Mouse (Mus musculus) heart, postnatal 0 days (tissue): ENCODE measurements at regions not wholly inside any gene's neighbourhood (a gene's known extent, or its start where the extent isn't known, plus 50 kb on each side); places are given as distances from the start of the nearest gene placed in this dataset.
A peak's percentile ranks its signal among the peaks of the same experiment; 100 is the strongest.

Source experiments
- ATAC-seq: fragments of 200-750 bp; cut with Nextera tagmentation; 2 replicates; pipeline ENCODE4 v1.8.0; 2017; ENCODE audit warnings: low read depth, moderate number of reproducible peaks, moderate library complexity; ENCODE audit not compliant: insufficient read depth
- DNase-seq: peaks from one replicate; pipeline ENCODE4 v3.0.0-alpha.2; 2016; ENCODE audit warnings: low spot score
- H3K27ac ChIP-seq: fragments of 300-500 bp; sonication (generic); 2 replicates; pipeline ENCODE4 v1.5.1; 2014; ENCODE audit warnings: low read depth, mild to moderate bottlenecking
- H3K27me3 ChIP-seq: fragments of 300-500 bp; sonication (generic); 2 replicates; pipeline ENCODE4 v1.6.1; 2014; ENCODE audit warnings: low read length, mixed read lengths; ENCODE audit not compliant: control insufficient read depth, insufficient read depth
- H3K36me3 ChIP-seq: fragments of 300-500 bp; sonication (generic); replicated peaks from 2 replicates; pipeline ENCODE4 v1.6.1; 2014; ENCODE audit warnings: low read length, mixed read lengths; ENCODE audit not compliant: control insufficient read depth, insufficient read depth
- H3K4me1 ChIP-seq: fragments of 300-500 bp; sonication (generic); 2 replicates; pipeline ENCODE4 v1.6.1; 2014; ENCODE audit warnings: antibody characterized with exemption; ENCODE audit not compliant: control insufficient read depth, insufficient read depth
- H3K4me2 ChIP-seq: fragments of 300-500 bp; sonication (generic); 2 replicates; pipeline ENCODE4 v1.6.1; 2014; ENCODE audit warnings: low read depth, mild to moderate bottlenecking, low read length, moderate library complexity
- H3K4me3 ChIP-seq: fragments of 300-500 bp; sonication (generic); 2 replicates; pipeline ENCODE4 v1.5.1; 2014; ENCODE audit warnings: low read depth, low read length
- H3K9ac ChIP-seq: fragments of 300-500 bp; sonication (generic); replicated peaks from 2 replicates; pipeline ENCODE4 v1.6.1; 2014; ENCODE audit warnings: low read depth, low read length, mixed read lengths
- H3K9me3 ChIP-seq: fragments of 300-500 bp; sonication (generic); replicated peaks from 2 replicates; pipeline ENCODE4 v1.6.1; 2016; ENCODE audit warnings: low read length; ENCODE audit not compliant: control insufficient read depth
- CTCF ChIP-seq: IDR thresholded peaks from 2 replicates; pipeline ENCODE4 v1.5.1; 2016; ENCODE audit warnings: antibody characterized with exemption, control low read depth, low read depth
- EP300 ChIP-seq: IDR thresholded peaks from 2 replicates; pipeline ENCODE4 v1.6.1; 2016; ENCODE audit warnings: antibody characterized with exemption, low read depth
- WGBS: fragments of 180-500 bp; shearing (Covaris S2); extraction: QIAGEN DNeasy Blood & Tissue Kit; methylation state at CpG from one replicate; pipeline ENCODE4 v1.1.7; 2014; 5-methylcytosine and 5-hydroxymethylcytosine counted together

GRCm38 (mm10) chr10:111077632-111078031 is 67.7 kb upstream of the Zdhhc17 start:
- TF ChIP-seq CTCF (no peak), EP300 (no peak)
- Histone ChIP-seq H3K27me3 (no peaks in the 10 kb centered on the region), H3K4me2 (no peak overlapping the region), H3K9ac (no peak overlapping the region), H3K4me3 (no peak overlapping the region), H3K4me1 (no peaks in the 10 kb centered on the region), H3K27ac (no peak overlapping the region), H3K9me3 (no peaks in the 10 kb centered on the region), H3K36me3 (no peaks in the 10 kb centered on the region)
- 87% methylated on average over 4 of the region's 4 CpGs for WGBS
- DNase-seq (no peak), ATAC-seq (no peak)

GRCm38 (mm10) chr10:111073851-111074430 is 64.0 kb upstream of the Zdhhc17 start:
- Histone ChIP-seq H3K9ac (no peak overlapping the region), H3K9me3 (no peaks in the 10 kb centered on the region), H3K4me3 (no peak overlapping the region), H3K4me1 (no peaks in the 10 kb centered on the region), H3K27ac (no peak overlapping the region), H3K27me3 (no peaks in the 10 kb centered on the region), H3K4me2 (no peak overlapping the region), H3K36me3 (no peaks in the 10 kb centered on the region)
- no peak for TF ChIP-seq EP300
- TF ChIP-seq CTCF: no peak
- ATAC-seq: 0 out of 2 replicates have a peak, but pooled peaks have one; percentile 24
- DNase-seq: peak; percentile 16
- WGBS: 57% methylated on average over 5 of the region's 5 CpGs

GRCm38 (mm10) chr10:111073262-111073661 is 63.3 kb upstream of the Zdhhc17 start:
- H3K27me3 ChIP-seq: no peaks in the 10 kb centered on the region
- ATAC-seq (no peak), DNase-seq (no peak)
- no peak overlapping the region for H3K27ac ChIP-seq
- no peaks in the 10 kb centered on the region for H3K4me1 ChIP-seq
- H3K9me3 ChIP-seq: no peaks in the 10 kb centered on the region
- H3K4me3 ChIP-seq: no peak overlapping the region
- TF ChIP-seq EP300 (no peak), CTCF (no peak)
- no peak overlapping the region for H3K4me2 ChIP-seq
- no peak overlapping the region for H3K9ac ChIP-seq
- H3K36me3 ChIP-seq: no peaks in the 10 kb centered on the region
- WGBS: 55% methylated on average over 14 of the region's 14 CpGs

GRCm38 (mm10) chr10:111072554-111072909 is 62.6 kb upstream of the Zdhhc17 start:
- H3K9ac ChIP-seq: no peak overlapping the region
- 84% methylated on average over 2 of the region's 2 CpGs for WGBS
- no peaks in the 10 kb centered on the region for H3K9me3 ChIP-seq
- H3K27me3 ChIP-seq: no peaks in the 10 kb centered on the region
- H3K4me2 ChIP-seq: no peak overlapping the region
- no peak overlapping the region for H3K4me3 ChIP-seq
- H3K27ac ChIP-seq: no peak overlapping the region
- no peak for TF ChIP-seq CTCF
- no peak for TF ChIP-seq EP300
- no peaks in the 10 kb centered on the region for H3K36me3 ChIP-seq
- H3K4me1 ChIP-seq: no peaks in the 10 kb centered on the region
- ATAC-seq: no peak
- DNase-seq: no peak

GRCm38 (mm10) chr10:111071805-111072553 is 62.0 kb upstream of the Zdhhc17 start:
- TF ChIP-seq CTCF (no peak), EP300 (no peak)
- DNase-seq (no peak), ATAC-seq (no peak)
- Histone ChIP-seq H3K9ac (no peak overlapping the region), H3K4me1 (no peaks in the 10 kb centered on the region), H3K27me3 (no peaks in the 10 kb centered on the region), H3K27ac (no peak overlapping the region), H3K4me2 (no peak overlapping the region), H3K9me3 (no peaks in the 10 kb centered on the region), H3K4me3 (no peak overlapping the region), H3K36me3 (no peaks in the 10 kb centered on the region)
- WGBS: 34% methylated on average over 8 of the region's 11 CpGs
